Mouse (Mus musculus): ENCODE measurements around the gene Nubp2.

Nubp2 gene

GRCm38 (mm10) chr17:24886134-24886931 is at the start of gene Nubp2, which contains the start of gene Spsb3:
Gene Nubp2 (minus strand): TSS chr17:24886349.
Gene Spsb3 (plus strand): TSS chr17:24886643.
- peak; percentile 96 for DNase-seq (ENCODE audit: low spot score)

DNA sequence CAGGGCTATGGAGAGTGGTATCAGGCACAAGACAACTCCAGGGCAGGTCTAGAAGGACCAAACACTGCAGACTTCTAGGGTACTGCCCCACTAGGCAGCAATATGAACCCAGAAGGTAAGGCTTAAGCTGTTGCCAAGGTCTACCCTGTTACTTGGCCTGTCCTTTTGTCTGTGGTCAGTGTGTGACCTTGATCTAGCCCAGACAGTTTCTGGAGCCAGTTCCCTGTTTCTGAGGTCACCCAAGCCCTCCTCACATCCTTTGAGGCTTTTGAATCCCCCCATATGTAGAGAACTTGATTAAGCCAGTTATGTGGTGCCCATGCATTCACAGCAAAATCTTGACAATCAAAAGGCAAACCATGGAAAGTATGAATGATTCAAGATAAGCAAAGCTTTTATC is 49.5 kb upstream of the Nubp2 start:
- DNase-seq (ENCODE audit: low spot score): no peak

- no peak for DNase-seq (ENCODE audit: low spot score)
These were observed 48.8 kb upstream of the Nubp2 start for GRCm38 (mm10) chr17:24934926-24935325.

- no peak for DNase-seq (ENCODE audit: low spot score)
These were observed 47.0 kb upstream of the Nubp2 start for GRCm38 (mm10) chr17:24933163-24933562.

- DNase-seq (ENCODE audit: low spot score): no peak
These were observed 46.3 kb upstream of the Nubp2 start for GRCm38 (mm10) chr17:24932431-24932830.

- no peak for DNase-seq (ENCODE audit: low spot score)
These were observed 43.4 kb upstream of the Nubp2 start for GRCm38 (mm10) chr17:24929506-24929905.

DNA sequence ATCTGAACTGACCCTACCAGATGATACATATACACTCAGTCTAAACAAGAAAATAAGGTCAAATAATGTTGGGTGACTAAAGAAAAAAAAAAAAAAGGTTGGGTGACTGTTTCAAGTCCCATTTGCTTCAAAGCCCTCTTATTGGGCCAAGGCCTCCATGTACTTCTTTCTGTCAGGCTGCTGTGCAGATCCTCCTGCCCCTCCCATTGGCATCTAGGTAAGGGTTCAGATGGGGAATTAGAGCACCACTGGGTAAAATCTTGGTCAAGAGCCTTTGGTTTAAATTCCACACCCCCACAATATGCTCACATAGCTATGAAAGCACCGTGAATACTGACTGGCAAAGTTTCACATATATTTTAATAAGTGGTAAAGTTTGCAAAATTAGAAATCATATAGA is 37.1 kb upstream of the Nubp2 start:
- DNase-seq (ENCODE audit: low spot score): no peak

- DNase-seq (ENCODE audit: low spot score): no peak
These were observed 27.8 kb upstream of the Nubp2 start for GRCm38 (mm10) chr17:24913984-24914383.

DNA sequence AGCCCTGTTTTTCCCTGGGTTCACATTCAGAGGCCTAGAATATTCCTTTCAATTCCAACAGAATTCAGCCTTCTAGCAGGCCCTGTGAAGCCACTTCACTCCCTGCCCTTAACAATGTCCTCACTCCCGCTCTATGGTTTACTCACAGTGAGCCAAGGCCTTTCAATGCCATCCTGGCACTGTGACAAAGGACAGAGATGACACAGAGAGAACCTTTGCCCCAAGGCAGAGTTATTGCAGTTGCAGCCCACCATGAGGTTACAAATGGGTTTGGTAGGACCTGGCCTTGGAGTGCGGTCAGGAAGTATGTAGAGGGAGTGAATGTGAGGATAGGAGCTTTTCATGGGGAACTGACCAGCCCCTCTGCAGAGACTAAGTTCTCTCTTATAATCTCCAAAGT is 21.4 kb upstream of the Nubp2 start:
- no peak for DNase-seq (ENCODE audit: low spot score)

DNA sequence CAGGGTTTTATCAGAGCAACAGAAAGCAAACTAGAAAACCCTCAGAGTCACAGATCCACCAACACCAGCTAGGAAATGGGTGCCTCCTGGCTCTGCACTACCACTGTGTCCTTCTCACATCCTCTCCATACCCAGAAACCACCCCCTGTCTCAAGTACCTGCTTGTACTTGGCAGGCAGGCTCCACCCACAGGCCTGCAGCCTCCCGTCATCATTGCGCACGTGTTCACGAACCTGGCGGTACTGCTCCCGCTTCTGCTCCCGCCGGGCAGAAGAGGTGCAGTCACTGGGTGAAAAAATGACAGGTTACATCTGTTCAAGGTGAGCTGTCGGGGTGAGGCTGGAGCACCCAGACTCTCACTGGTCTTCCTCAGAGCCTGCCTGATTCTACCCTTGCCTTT is 17.6 kb upstream of the Nubp2 start:
- DNase-seq (ENCODE audit: low spot score): no peak

- no peak for DNase-seq (ENCODE audit: low spot score)
These were observed 16.7 kb upstream of the Nubp2 start for GRCm38 (mm10) chr17:24902671-24903474.

DNA sequence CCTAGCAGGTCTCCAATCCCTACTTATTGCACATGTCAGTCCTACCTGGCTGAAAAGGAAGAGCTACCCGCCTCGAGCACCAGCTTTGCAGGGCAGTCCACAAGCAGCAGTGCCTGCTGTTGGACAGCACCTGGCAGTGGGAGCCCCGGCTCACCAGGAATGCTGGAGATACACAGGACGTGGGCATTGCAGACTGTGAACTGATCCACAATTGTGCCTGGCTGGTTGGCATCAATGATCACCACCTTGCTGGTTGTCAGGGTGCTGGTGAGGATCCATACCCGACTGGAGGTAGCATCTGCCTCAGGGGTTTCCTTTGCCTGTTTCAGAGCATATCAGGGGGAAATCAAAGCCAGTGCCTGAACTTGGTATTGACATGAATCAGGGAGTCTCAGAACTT is 16.0 kb upstream of the Nubp2 start:
- no peak for DNase-seq (ENCODE audit: low spot score)

DNA sequence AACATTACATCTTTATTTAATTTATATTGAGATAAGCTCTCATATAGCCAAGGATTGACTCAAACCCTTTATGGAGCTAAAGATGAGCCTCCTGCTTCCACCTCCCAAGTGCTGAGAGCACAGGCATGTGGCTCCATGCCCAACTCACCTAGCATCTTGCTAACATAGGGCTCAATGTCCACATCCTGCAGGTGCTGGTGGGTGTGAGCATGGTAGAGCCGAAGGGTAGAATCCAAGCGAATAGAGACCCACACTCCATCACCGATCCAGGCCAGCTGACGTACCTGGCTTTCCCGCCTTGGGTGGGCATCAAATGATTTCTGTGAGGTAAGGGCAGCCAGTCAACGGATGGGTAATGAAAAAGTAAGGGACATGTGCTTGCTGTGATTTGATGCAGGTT is 13.9 kb upstream of the Nubp2 start:
- no peak for DNase-seq (ENCODE audit: low spot score)

GRCm38 (mm10) chr17:24899153-24899552 is 13.0 kb upstream of the Nubp2 start:
- DNase-seq (ENCODE audit: low spot score): no peak

GRCm38 (mm10) chr17:24898041-24898854 is 12.1 kb upstream of the Nubp2 start:
- no peak for DNase-seq (ENCODE audit: low spot score)

GRCm38 (mm10) chr17:24897600-24897999 is 11.5 kb upstream of the Nubp2 start:
- DNase-seq (ENCODE audit: low spot score): no peak

GRCm38 (mm10) chr17:24896993-24897269 is 10.8 kb upstream of the Nubp2 start:
- DNase-seq (ENCODE audit: low spot score): no peak

GRCm38 (mm10) chr17:24896241-24896992 is 10.3 kb upstream of the Nubp2 start, which contains the start of gene Nme3:
Gene Nme3 (plus strand): TSS chr17:24896500.
- DNase-seq (ENCODE audit: low spot score): peak; percentile 79

DNA sequence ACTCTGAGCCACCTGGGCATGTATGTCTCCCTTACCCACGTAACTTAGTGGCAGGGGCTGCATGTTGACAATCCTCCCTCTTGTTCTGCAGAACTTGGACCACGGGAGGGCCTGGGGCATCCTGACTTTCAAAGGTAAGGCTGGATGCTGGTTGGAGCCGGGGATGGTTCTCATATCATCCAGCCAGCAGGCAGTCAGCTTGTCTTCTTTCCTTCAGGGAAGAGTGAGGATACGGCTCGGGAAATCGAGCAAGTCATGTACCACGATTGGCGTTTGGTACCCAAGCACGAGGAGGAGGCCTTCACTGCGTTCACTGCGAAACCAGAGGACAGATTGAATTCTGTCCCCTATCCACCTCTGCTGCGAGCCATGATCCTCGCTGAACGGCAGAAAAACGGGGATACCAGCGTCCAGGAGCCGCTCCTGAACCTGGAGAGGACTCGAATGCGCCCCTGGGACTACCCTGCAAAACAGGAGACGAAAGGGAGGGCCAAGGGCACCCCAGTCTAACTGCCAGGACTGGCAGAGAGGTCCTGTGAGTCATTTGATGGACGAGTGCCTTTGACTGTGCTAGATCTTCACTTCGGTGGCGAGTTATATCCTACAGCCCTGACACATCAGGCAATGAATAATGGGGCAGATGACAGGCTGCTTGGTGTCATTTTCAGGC is 9.6 kb upstream of the Nubp2 start:
- no peak for DNase-seq (ENCODE audit: low spot score)

- DNase-seq (ENCODE audit: low spot score): peak; percentile 79
These were observed 8.9 kb upstream of the Nubp2 start, which contains the start of the genes Eme2 and Mrps34 for GRCm38 (mm10) chr17:24894995-24895547. Gene Eme2 (minus strand): TSS chr17:24895087. Gene Mrps34 (plus strand): TSS chr17:24895116.
